Mouse (Mus musculus): Measurements from ENCODE around the gene Slc29a4.

DNA sequence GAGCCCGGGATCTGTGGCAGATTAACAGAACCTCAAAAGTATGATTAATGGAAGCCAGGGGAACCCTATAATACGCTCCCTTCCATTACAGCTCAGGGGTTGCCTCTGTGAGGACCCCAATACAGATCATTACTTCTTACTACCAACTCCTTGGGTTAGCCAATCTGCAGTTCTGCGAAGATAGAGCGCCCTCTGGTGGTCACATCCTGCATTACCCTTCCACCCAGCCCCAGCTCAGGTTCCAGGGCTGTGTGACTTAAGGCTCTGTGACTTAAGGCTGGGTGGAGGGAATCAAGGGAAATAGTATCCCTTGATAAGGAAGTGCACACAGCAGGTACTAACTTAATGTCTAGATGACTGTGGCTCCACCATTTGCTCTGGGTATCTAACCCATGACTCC is 25.7 kb downstream of the Slc29a4 start:
- TF ChIP-seq POU5F1 (IDR thresholded peaks at IDR 0.05; ENCODE audit: borderline replicate concordance, low read length) (no peak), CTCF (conservative IDR thresholded peaks at IDR 0.05; ENCODE audit: low read length) (peak; percentile 92), NANOG (IDR thresholded peaks at IDR 0.05; ENCODE audit: borderline replicate concordance, low read length) (no peak)
